Mouse (Mus musculus) kidney, postnatal 25 days (tissue): ENCODE measurements around the gene Ephb2.

Experiments
- DNase-seq, 2 experiments: peaks; one replicate each; pipeline ENCODE4 v3.0.0; 2021; ENCODE audit warnings: mixed read lengths in 2 of 2

Gene Ephb2

GRCm38 (mm10) chr4:136834815-136835620 lies 770 bp downstream of the Ephb2 start:
- DNase-seq: peak in 1 of 2 experiments; percentile 4

GRCm38 (mm10) chr4:136834439-136834814 lies 1.4 kb downstream of the Ephb2 start:
- no peak for DNase-seq

- DNase-seq: peak in 1 of 2 experiments; percentile 50
Measured at GRCm38 (mm10) chr4:136833619-136834351, 2.0 kb downstream of the Ephb2 start.

- DNase-seq: no peak
Measured at GRCm38 (mm10) chr4:136832559-136833232, 3.1 kb downstream of the Ephb2 start.

GRCm38 (mm10) chr4:136830272-136830823 lies 5.4 kb downstream of the Ephb2 start:
- no peak for DNase-seq

GRCm38 (mm10) chr4:136829837-136830236 lies 6.0 kb downstream of the Ephb2 start:
- peak in 1 of 2 experiments; percentile 46 for DNase-seq

- no peak for DNase-seq
Measured at GRCm38 (mm10) chr4:136828664-136829569, 6.9 kb downstream of the Ephb2 start.

GRCm38 (mm10) chr4:136824935-136825552 lies 10.7 kb downstream of the Ephb2 start:
- no peak for DNase-seq

- no peak for DNase-seq
Measured at GRCm38 (mm10) chr4:136820069-136820522, 15.7 kb downstream of the Ephb2 start.

GRCm38 (mm10) chr4:136816701-136817100 lies 19.1 kb downstream of the Ephb2 start:
- no peak for DNase-seq

- DNase-seq: peak in 1 of 2 experiments; percentile 24
Measured at GRCm38 (mm10) chr4:136815364-136815763, 20.4 kb downstream of the Ephb2 start.

GRCm38 (mm10) chr4:136812543-136812942 lies 23.2 kb downstream of the Ephb2 start:
- DNase-seq: no peak

GRCm38 (mm10) chr4:136811596-136811995 lies 24.2 kb downstream of the Ephb2 start:
- no peak for DNase-seq

GRCm38 (mm10) chr4:136808478-136808877 lies 27.3 kb downstream of the Ephb2 start:
- no peak for DNase-seq

GRCm38 (mm10) chr4:136807448-136808009 lies 28.3 kb downstream of the Ephb2 start:
- no peak for DNase-seq

GRCm38 (mm10) chr4:136806254-136806653 lies 29.5 kb downstream of the Ephb2 start:
- no peak for DNase-seq

GRCm38 (mm10) chr4:136804343-136804742 lies 31.4 kb downstream of the Ephb2 start:
- DNase-seq: peak in 1 of 2 experiments; percentile 63

GRCm38 (mm10) chr4:136802446-136802845 lies 33.3 kb downstream of the Ephb2 start:
- DNase-seq: peak; percentile 44 to 81

GRCm38 (mm10) chr4:136801944-136802343 lies 33.8 kb downstream of the Ephb2 start:
- DNase-seq: no peak

GRCm38 (mm10) chr4:136801463-136801862 lies 34.3 kb downstream of the Ephb2 start:
- DNase-seq: no peak

GRCm38 (mm10) chr4:136800366-136800765 lies 35.4 kb downstream of the Ephb2 start:
- DNase-seq: no peak
